Mouse (Mus musculus): ENCODE measurements at regions not wholly inside any gene's neighbourhood (a gene's known extent, or its start where the extent isn't known, plus 50 kb on each side); places are given as distances from the start of the nearest gene placed in this dataset.

DNA sequence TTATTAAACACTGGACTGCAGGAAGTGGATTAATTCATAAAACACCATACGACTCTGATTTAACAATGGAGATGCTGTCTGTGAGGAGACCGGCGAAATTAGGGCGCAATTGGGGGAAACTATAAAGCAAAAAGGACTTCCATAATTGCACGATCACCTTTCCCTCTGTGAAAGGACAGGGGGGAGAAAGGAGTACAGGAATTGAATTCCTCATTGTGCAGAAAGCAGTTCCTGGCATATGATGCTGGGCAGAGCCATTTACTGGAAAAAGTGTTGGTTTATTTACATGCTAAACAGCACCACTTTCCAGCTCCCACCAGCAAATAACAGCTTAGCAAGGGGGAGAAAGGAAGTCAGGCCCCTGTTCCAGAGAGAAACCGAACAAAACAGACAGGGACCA lies 160.8 kb downstream of the Tex36 start:
- Histone ChIP-seq H3K4me3 (ENCODE audit: insufficient read depth, low read length) (no peak overlapping the region), H3K4me1 (ENCODE audit: control insufficient read depth, insufficient read depth, low read length) (no peaks in the 10 kb centered on the region), H3K27ac (ENCODE audit: insufficient read depth, low read depth, low read length) (no peak overlapping the region)
- TF ChIP-seq CTCF (IDR thresholded peaks at IDR 0.05; ENCODE audit: low read depth, low read length) = no peak
- no peak for TF ChIP-seq POLR2A (IDR thresholded peaks at IDR 0.05; ENCODE audit: borderline replicate concordance, low read depth, low read length)

DNA sequence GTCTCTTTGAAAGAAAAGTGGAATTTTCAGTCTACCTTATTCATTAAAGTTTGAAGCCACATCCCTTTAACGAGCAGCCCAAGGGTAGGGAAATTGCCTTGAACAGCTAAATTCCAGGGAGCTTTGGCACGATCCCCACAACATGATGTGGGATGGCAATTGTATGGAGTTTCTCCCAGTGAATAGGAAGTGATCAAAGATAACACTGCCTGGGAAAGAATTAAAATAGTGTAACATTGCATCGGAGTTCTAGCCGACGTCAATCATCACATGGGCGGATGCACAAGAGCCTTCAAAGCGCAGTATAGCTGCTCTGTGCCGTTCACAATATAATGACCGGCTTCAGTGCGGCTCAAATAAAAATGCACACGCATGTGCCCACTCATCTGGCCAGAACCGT lies 161.2 kb downstream of the Tex36 start:
- Histone ChIP-seq H3K4me1 (ENCODE audit: control insufficient read depth, insufficient read depth, low read length) (no peaks in the 10 kb centered on the region), H3K4me3 (ENCODE audit: insufficient read depth, low read length) (no peak overlapping the region), H3K27ac (ENCODE audit: insufficient read depth, low read depth, low read length) (no peak overlapping the region)
- TF ChIP-seq POLR2A (IDR thresholded peaks at IDR 0.05; ENCODE audit: borderline replicate concordance, low read depth, low read length) (no peak), CTCF (IDR thresholded peaks at IDR 0.05; ENCODE audit: low read depth, low read length) (no peak)

DNA sequence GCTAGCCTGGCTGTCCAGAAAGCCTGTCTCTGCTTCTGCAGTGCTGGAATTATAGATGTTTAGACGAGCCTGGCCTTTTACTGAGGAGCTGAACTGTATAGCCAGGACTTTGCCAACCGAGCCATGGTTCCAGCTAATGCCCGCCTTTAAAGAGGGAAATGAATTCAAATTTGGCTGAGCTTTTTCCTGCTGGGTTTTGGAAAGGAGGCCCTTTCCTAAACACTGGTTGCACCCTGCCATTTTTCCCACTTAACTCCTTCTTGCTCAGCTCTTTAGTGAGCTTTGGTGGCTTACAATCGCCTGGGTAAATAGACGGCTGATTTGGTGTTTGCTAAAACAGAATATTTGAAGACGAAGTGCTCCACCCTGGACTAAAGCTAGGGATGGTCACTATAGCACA lies 161.9 kb downstream of the Tex36 start:
- Histone ChIP-seq H3K4me3 (ENCODE audit: insufficient read depth, low read length) (no peak overlapping the region), H3K27ac (ENCODE audit: insufficient read depth, low read depth, low read length) (no peak overlapping the region), H3K4me1 (ENCODE audit: control insufficient read depth, insufficient read depth, low read length) (no peaks in the 10 kb centered on the region)
- no peak for TF ChIP-seq CTCF (IDR thresholded peaks at IDR 0.05; ENCODE audit: low read depth, low read length)

DNA sequence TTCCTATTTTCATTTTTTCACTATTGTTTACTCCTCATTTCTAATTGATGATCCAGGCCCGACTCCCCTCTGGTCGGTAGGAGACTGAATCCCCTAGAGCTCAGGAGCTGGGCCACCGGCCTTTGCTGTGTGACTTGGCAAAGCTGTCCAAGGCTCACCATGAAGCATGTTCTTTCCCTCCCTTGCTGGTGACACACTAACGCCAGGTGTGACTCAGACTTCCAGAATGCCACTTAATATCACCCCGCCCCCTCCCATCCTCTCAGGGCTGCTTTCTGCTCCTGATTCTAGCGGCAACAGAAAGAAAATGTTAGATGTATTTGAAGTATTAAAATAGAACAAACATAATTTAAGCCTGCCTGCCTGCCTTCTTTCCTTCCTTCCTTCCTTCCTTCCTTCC lies 163.3 kb downstream of the Tex36 start:
- no peak overlapping the region for H3K4me3 ChIP-seq (ENCODE audit: insufficient read depth, low read length)
- no peaks in the 10 kb centered on the region for H3K4me1 ChIP-seq (ENCODE audit: control insufficient read depth, insufficient read depth, low read length)
- no peak overlapping the region for H3K27ac ChIP-seq (ENCODE audit: insufficient read depth, low read depth, low read length)
- TF ChIP-seq POLR2A (IDR thresholded peaks at IDR 0.05; ENCODE audit: borderline replicate concordance, low read depth, low read length) (no peak), CTCF (IDR thresholded peaks at IDR 0.05; ENCODE audit: low read depth, low read length) (no peak)

DNA sequence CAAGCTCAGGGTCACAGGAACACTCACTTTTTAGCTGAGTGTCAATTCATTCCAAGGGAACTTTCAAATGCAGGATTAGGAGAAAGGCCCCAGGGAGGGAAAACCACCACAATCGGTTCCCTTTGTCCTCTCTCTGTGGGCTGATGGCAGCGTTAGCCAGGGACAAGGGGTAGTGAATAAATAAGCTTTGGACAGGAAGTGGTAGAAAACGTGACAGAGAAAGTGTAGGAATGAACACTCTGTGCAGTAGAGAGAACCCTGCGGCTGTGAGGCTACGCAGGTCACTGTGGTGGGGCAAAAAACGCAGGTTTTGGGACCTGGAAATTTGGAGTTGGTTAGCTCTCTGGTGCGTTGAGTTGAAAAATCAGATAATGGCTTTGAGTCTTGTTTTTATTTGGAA lies 164.1 kb downstream of the Tex36 start:
- H3K4me1 ChIP-seq (ENCODE audit: control insufficient read depth, insufficient read depth, low read length) = no peaks in the 10 kb centered on the region
- H3K27ac ChIP-seq (ENCODE audit: insufficient read depth, low read depth, low read length) = no peak overlapping the region
- H3K4me3 ChIP-seq (ENCODE audit: insufficient read depth, low read length) = no peak overlapping the region
- TF ChIP-seq POLR2A (IDR thresholded peaks at IDR 0.05; ENCODE audit: borderline replicate concordance, low read depth, low read length) (no peak), CTCF (IDR thresholded peaks at IDR 0.05; ENCODE audit: low read depth, low read length) (no peak)

DNA sequence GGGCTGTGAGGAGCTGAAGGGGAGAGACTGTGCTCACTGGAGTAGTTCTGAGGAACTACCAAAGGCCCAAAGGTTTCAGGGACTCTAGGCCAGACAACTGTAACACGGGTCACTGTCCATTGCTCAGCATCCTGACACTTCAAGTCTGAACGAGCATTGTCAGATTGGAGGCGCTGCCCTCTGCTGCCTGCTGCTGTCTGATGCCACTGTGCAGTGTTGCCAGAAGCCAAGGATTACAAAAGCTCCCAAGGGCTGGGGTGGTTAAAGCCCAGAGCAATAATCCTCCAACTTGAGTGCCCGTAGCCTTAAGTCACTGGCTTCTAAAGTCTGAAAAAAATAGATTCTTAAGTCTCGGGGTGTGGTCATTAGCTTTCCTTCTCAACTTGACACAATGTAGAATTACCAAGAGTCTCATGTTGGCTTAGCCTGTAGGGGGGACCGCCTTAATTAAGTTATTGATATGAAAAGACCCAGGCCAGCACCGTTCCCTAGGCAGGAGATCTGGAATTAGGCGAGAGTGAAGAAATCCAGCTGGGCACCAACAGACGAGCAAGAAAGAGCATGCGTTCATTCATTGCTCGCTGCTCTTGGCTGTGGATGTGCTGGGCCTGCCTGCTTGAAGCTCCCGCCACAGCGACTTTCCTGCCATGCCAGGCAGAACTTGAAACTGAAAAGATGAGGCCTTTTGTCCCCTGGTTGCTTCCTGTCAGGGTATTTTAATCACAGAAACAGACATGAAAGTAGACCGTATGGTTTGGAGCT lies 166.2 kb downstream of the Tex36 start:
- H3K4me1 ChIP-seq (ENCODE audit: control insufficient read depth, insufficient read depth, low read length) = no peaks in the 10 kb centered on the region
- no peak overlapping the region for H3K27ac ChIP-seq (ENCODE audit: insufficient read depth, low read depth, low read length)
- no peak overlapping the region for H3K4me3 ChIP-seq (ENCODE audit: insufficient read depth, low read length)
- TF ChIP-seq POLR2A (IDR thresholded peaks at IDR 0.05; ENCODE audit: borderline replicate concordance, low read depth, low read length) (no peak), CTCF (IDR thresholded peaks at IDR 0.05; ENCODE audit: low read depth, low read length) (no peak)

DNA sequence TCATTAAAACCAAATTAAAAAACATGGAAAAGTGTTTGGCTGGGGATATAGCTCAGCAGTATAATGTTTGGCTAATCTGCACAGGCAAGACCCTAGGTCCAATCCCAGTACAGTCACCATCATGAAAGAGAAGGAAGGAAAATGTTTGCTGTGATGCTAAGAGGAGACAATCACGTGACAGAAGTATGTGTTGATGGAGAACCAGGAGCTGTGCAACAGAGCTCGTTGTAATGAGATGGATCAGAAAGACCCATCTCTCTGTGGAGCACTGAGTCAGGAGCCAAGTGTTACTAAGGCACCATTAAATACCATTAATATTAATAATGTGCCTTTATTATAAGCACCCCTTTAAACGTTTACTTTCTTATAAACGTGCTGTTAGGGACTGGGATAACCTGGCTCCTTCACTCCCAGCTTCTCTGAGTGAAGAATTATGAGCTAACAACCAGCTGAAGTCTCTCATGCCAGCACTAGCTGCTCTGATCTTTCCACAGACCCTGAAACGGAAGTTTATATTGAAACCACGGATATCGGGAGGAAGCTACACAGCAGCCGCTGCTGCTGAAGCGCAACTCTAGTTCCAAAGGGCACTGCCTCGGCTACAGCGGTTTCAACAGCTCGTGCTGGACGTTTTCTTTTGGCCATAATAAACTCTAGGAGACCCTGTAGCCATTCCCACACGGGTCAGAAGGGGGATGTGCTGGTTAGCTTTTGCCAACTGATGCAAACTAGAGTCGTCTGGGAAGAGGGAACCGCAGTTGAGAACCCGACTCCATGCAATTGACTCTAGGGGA lies 167.7 kb downstream of the Tex36 start:
- no peak overlapping the region for H3K27ac ChIP-seq (ENCODE audit: insufficient read depth, low read depth, low read length)
- no peak overlapping the region for H3K4me3 ChIP-seq (ENCODE audit: insufficient read depth, low read length)
- no peak for TF ChIP-seq POLR2A (IDR thresholded peaks at IDR 0.05; ENCODE audit: borderline replicate concordance, low read depth, low read length)
- no peak for TF ChIP-seq CTCF (IDR thresholded peaks at IDR 0.05; ENCODE audit: low read depth, low read length)
- no peaks in the 10 kb centered on the region for H3K4me1 ChIP-seq (ENCODE audit: control insufficient read depth, insufficient read depth, low read length)

DNA sequence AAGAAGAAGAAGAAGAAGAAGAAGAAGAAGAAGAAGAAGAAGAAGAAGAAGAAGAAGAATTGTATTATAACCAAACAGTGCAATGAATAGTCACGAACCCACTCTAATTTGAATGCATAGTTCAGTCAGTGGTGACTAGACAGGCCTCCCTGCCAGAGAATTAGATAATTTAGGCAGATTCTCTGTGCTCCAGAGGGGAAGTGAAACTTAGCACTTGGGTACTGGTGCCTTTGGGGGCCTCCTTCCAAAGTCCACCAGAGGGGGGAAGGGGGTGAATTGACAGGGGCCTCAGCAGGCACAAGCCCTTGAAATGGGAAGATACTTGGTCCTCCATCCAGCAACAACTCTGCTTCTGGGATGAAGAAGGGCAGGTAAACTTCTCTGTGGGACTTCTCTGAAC lies 169.6 kb downstream of the Tex36 start:
- no peak overlapping the region for H3K27ac ChIP-seq (ENCODE audit: insufficient read depth, low read depth, low read length)
- no peaks in the 10 kb centered on the region for H3K4me1 ChIP-seq (ENCODE audit: control insufficient read depth, insufficient read depth, low read length)
- H3K4me3 ChIP-seq (ENCODE audit: insufficient read depth, low read length) = no peak overlapping the region
- TF ChIP-seq CTCF (IDR thresholded peaks at IDR 0.05; ENCODE audit: low read depth, low read length) = no peak
- no peak for TF ChIP-seq POLR2A (IDR thresholded peaks at IDR 0.05; ENCODE audit: borderline replicate concordance, low read depth, low read length)

DNA sequence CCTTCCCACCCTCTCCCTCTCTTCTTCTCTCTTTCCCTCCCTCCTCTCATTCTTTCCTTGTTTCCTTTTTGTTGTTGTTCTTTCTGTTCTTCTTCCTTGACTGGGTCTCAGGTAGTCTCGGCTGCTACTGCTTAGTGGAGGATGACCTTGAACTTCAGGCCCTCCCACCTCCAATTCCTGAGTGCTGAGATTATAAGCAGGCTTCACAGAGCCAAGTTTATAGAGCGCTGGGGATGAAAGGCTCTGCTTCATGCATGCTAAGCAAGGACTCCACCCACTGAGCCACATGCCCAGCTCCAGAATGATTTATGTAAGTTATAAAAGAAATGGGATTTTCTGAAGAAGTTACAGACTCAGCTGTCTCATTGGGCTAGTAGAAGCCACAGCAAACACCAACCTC lies 199.9 kb downstream of the Tex36 start:
- H3K4me1 ChIP-seq (ENCODE audit: control insufficient read depth, insufficient read depth, low read length) = no peaks in the 10 kb centered on the region
- no peak overlapping the region for H3K27ac ChIP-seq (ENCODE audit: insufficient read depth, low read depth, low read length)
- H3K4me3 ChIP-seq (ENCODE audit: insufficient read depth, low read length) = no peak overlapping the region
- TF ChIP-seq POLR2A (IDR thresholded peaks at IDR 0.05; ENCODE audit: borderline replicate concordance, low read depth, low read length) = no peak
- TF ChIP-seq CTCF (IDR thresholded peaks at IDR 0.05; ENCODE audit: low read depth, low read length) = no peak

DNA sequence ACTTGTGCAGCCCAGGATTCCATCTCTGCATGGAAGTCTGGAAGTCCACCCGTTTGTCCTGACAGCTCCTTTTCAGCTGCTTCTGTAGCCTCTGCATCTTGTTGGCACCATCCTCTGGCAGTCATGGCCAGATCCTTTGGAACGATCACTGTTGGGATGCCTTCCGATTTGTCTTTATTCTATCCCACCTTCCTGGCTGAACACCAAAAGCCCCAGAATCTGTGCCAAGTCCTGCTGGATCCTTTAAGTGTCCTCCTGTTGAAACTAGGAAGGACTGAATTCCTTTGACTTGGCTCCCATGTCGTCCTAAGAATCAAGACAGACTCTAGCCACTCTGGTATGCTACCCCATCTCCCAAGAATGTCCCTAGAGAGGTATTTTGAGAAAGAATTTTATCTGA lies 201.3 kb downstream of the Tex36 start:
- Histone ChIP-seq H3K27ac (ENCODE audit: insufficient read depth, low read depth, low read length) (no peak overlapping the region), H3K4me1 (ENCODE audit: control insufficient read depth, insufficient read depth, low read length) (no peaks in the 10 kb centered on the region), H3K4me3 (ENCODE audit: insufficient read depth, low read length) (no peak overlapping the region)
- no peak for TF ChIP-seq CTCF (IDR thresholded peaks at IDR 0.05; ENCODE audit: low read depth, low read length)
- TF ChIP-seq POLR2A (IDR thresholded peaks at IDR 0.05; ENCODE audit: borderline replicate concordance, low read depth, low read length) = no peak

Measured in bone marrow macrophage, adult 2 months (primary cell).